In the genomic region with DNA sequence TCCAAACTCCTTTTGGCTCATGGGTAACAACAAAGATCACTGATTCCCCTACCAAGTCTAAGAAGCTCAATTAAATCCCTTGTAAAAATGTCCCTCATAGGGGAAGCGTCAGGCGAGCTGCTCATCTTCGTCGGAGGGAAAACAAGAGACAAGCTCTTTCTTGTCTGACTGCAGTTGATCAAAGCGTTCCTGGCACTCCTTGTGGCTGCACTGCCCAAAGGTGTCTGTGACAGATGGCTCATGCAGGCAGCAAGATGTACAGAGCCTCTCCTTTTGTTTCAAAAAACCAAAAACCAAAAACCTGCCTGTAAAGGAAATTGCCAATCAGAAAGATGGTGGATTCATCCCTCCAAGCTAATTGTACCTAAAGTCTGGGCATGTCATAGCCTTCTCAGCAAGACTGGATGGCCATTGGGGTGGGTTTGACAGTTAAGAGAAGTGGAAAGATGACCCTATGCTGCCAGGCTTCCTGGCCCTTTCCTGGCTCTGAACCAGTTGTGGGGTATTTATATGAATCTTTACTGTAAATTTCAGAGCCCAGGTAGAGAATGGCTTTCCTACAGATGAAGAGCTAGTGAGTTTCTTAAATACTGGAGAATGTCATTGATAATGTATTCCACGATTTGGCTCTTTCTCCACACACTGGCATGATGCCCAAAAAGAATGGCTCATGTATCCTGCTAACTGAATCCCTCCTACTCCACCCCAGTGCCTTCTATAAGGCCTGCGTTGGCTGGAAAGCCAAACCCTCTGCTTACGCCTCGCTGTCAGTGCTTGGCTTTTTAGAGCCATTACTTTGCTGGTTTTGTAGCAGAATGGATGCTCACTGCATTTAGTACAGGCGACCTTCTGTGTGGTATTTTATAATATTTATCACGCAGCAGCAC, we compare ENCODE assay signal across 14 mouse cellular contexts.
DNase-seq lines count a peak whose midpoint lies in the region; ATAC-seq and TF ChIP-seq lines count a peak whose summit lies in the region.
"Had no signal": no experiment of that assay in that cellular context is flagged by ENCODE, and none has a peak within 500 bp of the region (broad histone marks: within the 10 kb centered on the region; RNA-seq: fewer than 3 reads in every experiment).

No protein-coding gene starts in this region.

- WGBS in hindbrain, embryonic 14.5 days, result 76% methylated on average over 11 of the region's 11 CpGs
- WGBS in hindbrain, embryonic 13.5 days, result 83% methylated on average over 11 of the region's 11 CpGs
- WGBS in forebrain, postnatal 0 days, result 56% methylated on average over 11 of the region's 11 CpGs

- H3K4me2 ChIP-seq in hindbrain, embryonic 14.5 days (replicated peaks), result no peak overlapping the region
- H3K4me2 ChIP-seq in hindbrain, embryonic 13.5 days, result no peak overlapping the region
- H3K4me2 ChIP-seq in forebrain, postnatal 0 days (ENCODE audit: low read depth), result no peak overlapping the region
- H3K4me2 ChIP-seq: neural tube, embryonic 13.5 days had no signal

- 0 out of 2 replicates have a peak, but pooled peaks cover 3% of the 10 kb centered on the region for H3K4me1 ChIP-seq in hindbrain, embryonic 14.5 days (replicated peaks; ENCODE audit: control insufficient read depth, insufficient read depth, low read length)
- peaks cover 10% of the 10 kb centered on the region for H3K4me1 ChIP-seq in hindbrain, embryonic 13.5 days (replicated peaks)
- H3K4me1 ChIP-seq in forebrain, postnatal 0 days (ENCODE audit: insufficient read depth), result 0 out of 2 replicates have a peak, but pooled peaks cover 13% of the 10 kb centered on the region

- no peaks in the 10 kb centered on the region for H3K9me3 ChIP-seq in hindbrain, embryonic 14.5 days (ENCODE audit: control insufficient read depth, low read length)
- no peaks in the 10 kb centered on the region for H3K9me3 ChIP-seq in hindbrain, embryonic 13.5 days
- no peaks in the 10 kb centered on the region for H3K9me3 ChIP-seq in forebrain, postnatal 0 days (ENCODE audit: low read length)

- H3K36me3 ChIP-seq in hindbrain, embryonic 14.5 days (replicated peaks; ENCODE audit: control insufficient read depth, insufficient read depth), result no peaks in the 10 kb centered on the region
- H3K36me3 ChIP-seq in hindbrain, embryonic 13.5 days, result no peaks in the 10 kb centered on the region
- no peaks in the 10 kb centered on the region for H3K36me3 ChIP-seq in forebrain, postnatal 0 days (ENCODE audit: insufficient read depth)
- H3K36me3 ChIP-seq: neural tube, embryonic 13.5 days had no signal

- DNase-seq in hindbrain, embryonic 14.5 days (ENCODE audit: low spot score), result no peak
- DNase-seq in cerebellum, adult 11 months, result peak; percentile 79
- DNase-seq in forebrain, postnatal 0 days, result peak; percentile 66
- DNase-seq in left cerebral cortex, postnatal 10 days (ENCODE audit: extremely low spot score in 1 of 2, low spot score in 2 of 2), result peak; percentile 17 to 32
- DNase-seq in thymus, postnatal 25 days, result no peak
- no peak for DNase-seq in ovary, postnatal 10 days (ENCODE audit: low spot score)
- DNase-seq in ovary, adult 18-20 months (ENCODE audit: low spot score), result no peak
- DNase-seq: heart, adult 18-20 months; heart, postnatal 4 days; kidney, postnatal 25 days had no signal

- H3K27me3 ChIP-seq in hindbrain, embryonic 14.5 days (ENCODE audit: control insufficient read depth, insufficient read depth, low read length), result no peaks in the 10 kb centered on the region
- no peaks in the 10 kb centered on the region for H3K27me3 ChIP-seq in hindbrain, embryonic 13.5 days
- no peaks in the 10 kb centered on the region for H3K27me3 ChIP-seq in forebrain, postnatal 0 days (ENCODE audit: insufficient read depth, low read length)
- H3K27me3 ChIP-seq: neural tube, embryonic 13.5 days had no signal

- peak overlapping the region; percentile 59 for H3K27ac ChIP-seq in hindbrain, embryonic 14.5 days
- H3K27ac ChIP-seq in hindbrain, embryonic 13.5 days, result no peak overlapping the region
- no peak overlapping the region for H3K27ac ChIP-seq in forebrain, postnatal 0 days (ENCODE audit: low read depth, low read length)
- H3K27ac ChIP-seq: liver, embryonic 14.5 days; neural tube, embryonic 13.5 days had no signal

- no peak overlapping the region for H3K9ac ChIP-seq in hindbrain, embryonic 14.5 days
- H3K9ac ChIP-seq in hindbrain, embryonic 13.5 days, result no peak overlapping the region
- H3K9ac ChIP-seq in forebrain, postnatal 0 days, result no peak overlapping the region
- H3K9ac ChIP-seq: liver, embryonic 14.5 days; neural tube, embryonic 13.5 days had no signal

- no peak overlapping the region for H3K4me3 ChIP-seq in hindbrain, embryonic 14.5 days (replicated peaks; ENCODE audit: low read length)
- no peak overlapping the region for H3K4me3 ChIP-seq in hindbrain, embryonic 13.5 days
- H3K4me3 ChIP-seq in forebrain, postnatal 0 days (ENCODE audit: low read depth, low read length), result no peak overlapping the region
- H3K4me3 ChIP-seq: erythroblast, embryonic 14.5 days; neural tube, embryonic 13.5 days had no signal

- TF ChIP-seq CTCF in forebrain, postnatal 0 days (IDR thresholded peaks at IDR 0.05; ENCODE audit: low read depth), result no peak

- intact Hi-C loops in left cerebral cortex, postnatal 10 days (cut with DNase I), result no loop called here

- ATAC-seq in hindbrain, embryonic 14.5 days (ENCODE audit: low FRiP score), result no peak
- no peak for ATAC-seq in hindbrain, embryonic 13.5 days (ENCODE audit: low FRiP score)
- ATAC-seq in forebrain, postnatal 0 days, result no peak

Comparison
In these comparisons a context has a peak if more than half of its experiments do, and no peak if none do; other contexts are left out.
1. DNase-seq: peak in cerebellum, adult 11 months (single experiment), forebrain, postnatal 0 days (single experiment) and left cerebral cortex, postnatal 10 days (2 of 2); none in hindbrain, embryonic 14.5 days (single experiment), thymus, postnatal 25 days (single experiment), ovary, postnatal 10 days (single experiment) and ovary, adult 18-20 months (single experiment).